Mouse (Mus musculus): Measurements from ENCODE around the gene Avpr1b. TPM values are rescaled to one million over a fixed set of nuclear protein-coding genes. Genes with fewer than 3 reads are reported as not detected.

The Avpr1b gene
- polyA plus RNA-seq, 1 experiment from 2014 or later: not detected

DNA sequence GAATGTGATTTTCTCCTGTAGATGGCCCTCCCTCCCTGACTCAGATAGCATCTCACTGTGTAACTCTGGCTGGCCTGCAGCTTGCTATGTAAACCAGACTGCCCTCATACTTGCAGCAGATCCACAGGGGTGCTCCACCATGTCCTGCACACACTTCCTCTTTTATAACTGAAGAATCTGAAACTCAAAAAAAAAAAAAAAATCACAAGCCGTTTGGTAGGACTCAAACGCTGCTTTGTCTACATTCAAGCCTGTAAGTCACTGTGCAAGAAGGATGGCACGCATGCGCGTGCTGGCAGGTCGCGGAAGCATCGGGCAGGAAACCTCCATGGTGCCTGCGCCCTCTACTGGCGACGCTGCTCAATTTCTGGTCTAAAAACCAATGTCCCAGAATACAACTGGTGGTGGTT is 58.9 kb downstream of the Avpr1b start:
- H3K27ac ChIP-seq: peak overlapping the region; percentile 61
- under 1% methylated on average over 11 of the region's 11 CpGs for whole genome bisulfite sequencing
- ATAC-seq (ENCODE audit: insufficient number of reproducible peaks, insufficient read depth, low FRiP score, low TSS enrichment): peak; percentile 73

DNA sequence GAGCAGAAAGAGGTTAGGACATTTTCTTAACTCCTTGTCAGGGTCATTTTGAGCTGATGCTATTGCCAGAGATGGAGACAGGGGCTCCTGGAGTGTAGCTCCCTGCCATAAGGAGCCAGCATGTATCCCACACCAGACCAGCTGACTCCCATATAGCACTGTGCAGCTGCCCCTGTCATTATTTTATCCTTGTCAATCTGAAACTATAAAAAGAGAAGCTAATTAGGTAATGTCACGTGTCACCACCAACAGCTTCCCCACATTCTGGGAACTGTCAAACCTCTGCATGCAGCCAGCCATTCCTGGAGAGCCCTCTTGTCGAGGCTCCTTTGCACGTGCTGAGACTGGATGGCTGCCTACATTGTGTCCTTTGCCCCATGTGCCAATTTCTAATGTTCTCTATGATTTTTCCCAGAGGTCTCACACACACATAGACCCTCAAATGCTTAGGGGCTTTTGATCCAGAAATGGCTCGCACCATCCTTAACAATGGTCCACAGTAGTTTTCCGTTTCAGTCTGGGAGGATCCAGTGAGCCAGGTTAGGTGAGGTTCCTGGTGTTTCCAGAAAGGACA is 60.6 kb downstream of the Avpr1b start:
- Histone ChIP-seq H3K4me2 (replicated peaks) (no peak overlapping the region), H3K27ac (no peak overlapping the region), H3K4me1 (no peaks in the 10 kb centered on the region), H3K27me3 (no peaks in the 10 kb centered on the region), H3K4me3 (no peak overlapping the region), H3K9ac (no peak overlapping the region), H3K9me3 (no peaks in the 10 kb centered on the region), H3K36me3 (no peaks in the 10 kb centered on the region)
- ATAC-seq (ENCODE audit: insufficient number of reproducible peaks, insufficient read depth, low FRiP score, low TSS enrichment): no peak
- 78% methylated on average over 5 of the region's 5 CpGs for WGBS

More for the DNA sequence above, 58.9 kb downstream of the Avpr1b start:
- H3K4me3 ChIP-seq: peak overlapping the region; percentile 16; the same call in 1 of the 2 replicates
- peak overlapping the region; percentile 38 for H3K4me2 ChIP-seq (replicated peaks)
- no peaks in the 10 kb centered on the region for H3K27me3 ChIP-seq
- H3K36me3 ChIP-seq: no peaks in the 10 kb centered on the region
- H3K9me3 ChIP-seq: no peaks in the 10 kb centered on the region
- no peaks in the 10 kb centered on the region for H3K4me1 ChIP-seq
- peak overlapping the region; percentile 37; the same call in 1 of the 2 replicates for H3K9ac ChIP-seq

GRCm38 (mm10) chr1:131660266-131660665 is 61.2 kb downstream of the Avpr1b start:
- WGBS: 90% methylated on average over 2 of the region's 2 CpGs
- Histone ChIP-seq H3K9me3 (no peaks in the 10 kb centered on the region), H3K4me2 (replicated peaks) (no peak overlapping the region), H3K27me3 (no peaks in the 10 kb centered on the region), H3K27ac (no peak overlapping the region), H3K36me3 (no peaks in the 10 kb centered on the region), H3K4me1 (no peaks in the 10 kb centered on the region), H3K9ac (no peak overlapping the region), H3K4me3 (no peak overlapping the region)
- ATAC-seq (ENCODE audit: insufficient number of reproducible peaks, insufficient read depth, low FRiP score, low TSS enrichment): no peak

- Histone ChIP-seq H3K27me3 (no peaks in the 10 kb centered on the region), H3K36me3 (no peaks in the 10 kb centered on the region), H3K4me2 (replicated peaks) (no peak overlapping the region), H3K4me1 (no peaks in the 10 kb centered on the region), H3K9ac (no peak overlapping the region), H3K27ac (no peak overlapping the region), H3K9me3 (no peaks in the 10 kb centered on the region), H3K4me3 (no peak overlapping the region)
- ATAC-seq (ENCODE audit: insufficient number of reproducible peaks, insufficient read depth, low FRiP score, low TSS enrichment): no peak
- 75% methylated on average over 7 of the region's 7 CpGs for WGBS
These were observed 61.9 kb downstream of the Avpr1b start for GRCm38 (mm10) chr1:131660716-131661472.

Other genes with a start within 250 kb of the Avpr1b start
- 15.9 and 18.3 TPM in 2 replicates for gene Srgap2, start 71.9 kb upstream of the Avpr1b start, polyA plus RNA-seq (2016; fragmentation: Nextera tagmentation; extraction: Ambion mirVana)
- gene Fam72a, start 71.3 kb upstream of the Avpr1b start, polyA plus RNA-seq (2016; fragmentation: Nextera tagmentation; extraction: Ambion mirVana): 3.4 and 3.8 TPM in 2 replicates
- gene Ctse, start 39.1 kb downstream of the Avpr1b start, polyA plus RNA-seq (2016; fragmentation: Nextera tagmentation; extraction: Ambion mirVana): 0.14 and 0.19 TPM in 2 replicates
- gene Rab7b, start 89.5 kb downstream of the Avpr1b start, polyA plus RNA-seq (2016; fragmentation: Nextera tagmentation; extraction: Ambion mirVana): 1.0 and 1.3 TPM in 2 replicates
- 0.08 and 0.25 TPM in 2 replicates for gene Slc26a9, start 144.8 kb downstream of the Avpr1b start, polyA plus RNA-seq (2016; fragmentation: Nextera tagmentation; extraction: Ambion mirVana)
- gene Pm20d1, start 198.1 kb downstream of the Avpr1b start, polyA plus RNA-seq (2016; fragmentation: Nextera tagmentation; extraction: Ambion mirVana): 0.24 and 0.32 TPM in 2 replicates
- 13.9 and 15.1 TPM in 2 replicates for gene Slc41a1, start 228.3 kb downstream of the Avpr1b start, polyA plus RNA-seq (2016; fragmentation: Nextera tagmentation; extraction: Ambion mirVana)